Mouse (Mus musculus) testis, adult 2 months (tissue): ENCODE measurements around the gene Atrnl1.

Experiments
- CTCF ChIP-seq: fragments of 200-500 bp; IDR thresholded peaks from 2 replicates; pipeline ENCODE4 v1.5.1; 2012; ENCODE audit warnings: low read depth, mild to moderate bottlenecking, inconsistent platforms, low read length, moderate library complexity; ENCODE audit not compliant: control insufficient read depth, insufficient read depth, insufficient replicate concordance
- POLR2A ChIP-seq: fragments of 200-500 bp; IDR thresholded peaks from 2 replicates; pipeline ENCODE4 v1.6.1; 2012; ENCODE audit warnings: low read depth, mild to moderate bottlenecking, inconsistent platforms, low read length, moderate library complexity; ENCODE audit not compliant: control insufficient read depth

DNA sequence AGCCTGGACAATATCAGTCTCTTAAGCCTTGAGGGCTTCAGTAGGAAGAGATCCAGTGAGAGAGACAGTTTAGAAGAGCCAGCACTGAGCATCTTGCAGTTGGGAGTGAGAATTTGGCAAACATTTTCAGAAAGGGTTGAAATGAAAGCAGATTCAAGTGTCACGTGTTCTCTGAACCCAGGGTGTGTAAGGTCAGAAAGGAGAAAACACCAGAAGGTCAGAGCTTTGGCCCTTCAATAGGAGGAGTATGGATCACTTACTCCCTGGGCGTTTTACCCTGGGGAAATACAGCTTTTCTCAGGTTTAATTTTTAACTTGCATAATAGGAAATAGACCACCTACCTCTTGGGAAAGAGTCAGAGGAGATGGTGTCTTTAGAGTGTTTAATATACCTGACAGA lies 457.3 kb downstream of the Atrnl1 start:
- no peak for TF ChIP-seq CTCF
- TF ChIP-seq POLR2A: no peak
